Mouse (Mus musculus) forebrain, embryonic 13.5 days (tissue): ENCODE measurements around the gene Ppfia1. TPM values are rescaled to one million over a fixed set of nuclear protein-coding genes. Genes with fewer than 3 reads are reported as not detected.

ENCODE experiments used
- ATAC-seq: fragments of 200-750 bp; cut with Nextera tagmentation; 2 replicates; pipeline ENCODE4 v1.8.0; 2017
- H3K27ac ChIP-seq: fragments of 300-500 bp; sonication (generic); 2 replicates; pipeline ENCODE4 v1.5.1; 2015; ENCODE audit warnings: inconsistent platforms, mild to moderate bottlenecking, moderate library complexity
- H3K27me3 ChIP-seq: fragments of 300-500 bp; sonication (generic); 2 replicates; pipeline ENCODE4 v1.6.1; 2015; ENCODE audit warnings: mild to moderate bottlenecking, inconsistent platforms
- H3K36me3 ChIP-seq: fragments of 300-500 bp; sonication (generic); 2 replicates; pipeline ENCODE4 v1.6.1; 2015; ENCODE audit warnings: mild to moderate bottlenecking, inconsistent platforms; ENCODE audit not compliant: poor library complexity, severe bottlenecking
- H3K4me1 ChIP-seq: fragments of 300-500 bp; sonication (generic); 2 replicates; pipeline ENCODE4 v1.6.1; 2015; ENCODE audit warnings: inconsistent platforms
- H3K4me2 ChIP-seq: fragments of 300-500 bp; sonication (generic); 2 replicates; pipeline ENCODE4 v1.6.1; 2015; ENCODE audit warnings: inconsistent platforms, mild to moderate bottlenecking, moderate library complexity
- H3K4me3 ChIP-seq: fragments of 300-500 bp; sonication (generic); 2 replicates; pipeline ENCODE4 v1.5.1; 2015; ENCODE audit warnings: mild to moderate bottlenecking, inconsistent platforms
- H3K9ac ChIP-seq: fragments of 300-500 bp; sonication (generic); 2 replicates; pipeline ENCODE4 v1.6.1; 2015; ENCODE audit warnings: mild to moderate bottlenecking, inconsistent platforms
- H3K9me3 ChIP-seq: fragments of 300-500 bp; sonication (generic); replicated peaks from 2 replicates; pipeline ENCODE4 v1.6.1; 2016; ENCODE audit warnings: inconsistent platforms
- WGBS: fragments of 180-500 bp; shearing (Covaris S2); methylation state at CpG from one replicate; pipeline ENCODE4 v1.1.7; 2015; 5-methylcytosine and 5-hydroxymethylcytosine counted together
- polyA plus RNA-seq: library from polyadenylated mRNA; unstranded; fragments of >200 nt; fragmentation: Nextera tagmentation; extraction: Ambion mirVana; gene quantifications from 2 replicates; pipeline ENCODE4 v1.2.1, GENCODE M21; 2015

Gene Ppfia1
- polyA plus RNA-seq: 29.0 and 32.1 TPM in 2 replicates

GRCm38 (mm10) chr7:144553237-144554122 lies at the start of gene Ppfia1:
Gene Ppfia1, minus strand, starts transcription at chr7:144553729.
- Histone ChIP-seq H3K9ac (peak within 1 kb of the TSS; percentile 97), H3K4me1 (peaks cover 33% of the 10 kb centered on the region), H3K36me3 (peaks cover 28% of the 10 kb centered on the region), H3K9me3 (no peaks in the 10 kb centered on the region), H3K27me3 (peaks cover 12% of the 10 kb centered on the region), H3K27ac (peak within 1 kb of the TSS; percentile 35), H3K4me3 (peak within 1 kb of the TSS; percentile 91), H3K4me2 (peak within 1 kb of the TSS; percentile 87)
- peak; percentile 97 for ATAC-seq
- under 1% methylated on average over 97 of the region's 97 CpGs for WGBS

- H3K9me3 ChIP-seq: no peaks in the 10 kb centered on the region
- no peak overlapping the region for H3K4me3 ChIP-seq
- no peaks in the 10 kb centered on the region; the same call in 1 of the 2 replicates for H3K36me3 ChIP-seq
- no peak overlapping the region for H3K27ac ChIP-seq
- peaks cover 3% of the 10 kb centered on the region; the same call in 1 of the 2 replicates for H3K4me1 ChIP-seq
- no peak for ATAC-seq
- no peaks in the 10 kb centered on the region for H3K27me3 ChIP-seq
- H3K4me2 ChIP-seq: no peak overlapping the region
- 24% methylated on average over 6 of the region's 6 CpGs for WGBS
- no peak overlapping the region for H3K9ac ChIP-seq
Observed at GRCm38 (mm10) chr7:144600333-144600900, 46.9 kb upstream of the Ppfia1 start.

GRCm38 (mm10) chr7:144589508-144589907 lies 36.0 kb upstream of the Ppfia1 start:
- 76% methylated on average over 3 of the region's 3 CpGs for WGBS
- ATAC-seq: no peak
- H3K4me1 ChIP-seq: no peaks in the 10 kb centered on the region

GRCm38 (mm10) chr7:144587291-144587690 lies 33.8 kb upstream of the Ppfia1 start:
- 0 out of 2 replicates have a peak, but pooled peaks cover 7% of the 10 kb centered on the region for H3K36me3 ChIP-seq
- peaks cover 16% of the 10 kb centered on the region; the same call in 1 of the 2 replicates for H3K27me3 ChIP-seq
- no peak overlapping the region for H3K27ac ChIP-seq
- 42% methylated on average over 2 of the region's 2 CpGs for WGBS
- H3K4me1 ChIP-seq: peaks cover 12% of the 10 kb centered on the region
- H3K9me3 ChIP-seq: no peaks in the 10 kb centered on the region
- H3K9ac ChIP-seq: no peak overlapping the region
- H3K4me2 ChIP-seq: no peak overlapping the region
- ATAC-seq: no peak
- H3K4me3 ChIP-seq: no peak overlapping the region

More at GRCm38 (mm10) chr7:144589508-144589907, 36.0 kb upstream of the Ppfia1 start:
- peaks cover 13% of the 10 kb centered on the region; the same call in 1 of the 2 replicates for H3K27me3 ChIP-seq
- H3K36me3 ChIP-seq: 0 out of 2 replicates have a peak, but pooled peaks cover 9% of the 10 kb centered on the region
- H3K27ac ChIP-seq: no peak overlapping the region
- no peaks in the 10 kb centered on the region for H3K9me3 ChIP-seq
- no peak overlapping the region for H3K9ac ChIP-seq
- no peak overlapping the region for H3K4me3 ChIP-seq
- H3K4me2 ChIP-seq: no peak overlapping the region

- H3K9ac ChIP-seq: no peak overlapping the region
- 7% methylated on average over 6 of the region's 6 CpGs for WGBS
- peaks cover 16% of the 10 kb centered on the region; the same call in 1 of the 2 replicates for H3K27me3 ChIP-seq
- peaks cover 22% of the 10 kb centered on the region for H3K4me1 ChIP-seq
- H3K4me2 ChIP-seq: no peak overlapping the region
- no peak overlapping the region for H3K27ac ChIP-seq
- no peak for ATAC-seq
- H3K36me3 ChIP-seq: no peaks in the 10 kb centered on the region
- no peak overlapping the region for H3K4me3 ChIP-seq
- no peaks in the 10 kb centered on the region for H3K9me3 ChIP-seq
Observed at GRCm38 (mm10) chr7:144585648-144586047, 32.1 kb upstream of the Ppfia1 start.

- Histone ChIP-seq H3K36me3 (peaks cover 18% of the 10 kb centered on the region), H3K4me2 (no peak overlapping the region), H3K27me3 (peaks cover 16% of the 10 kb centered on the region; the same call in 1 of the 2 replicates), H3K9ac (no peak overlapping the region), H3K27ac (no peak overlapping the region), H3K4me3 (no peak overlapping the region), H3K9me3 (no peaks in the 10 kb centered on the region), H3K4me1 (peaks cover 24% of the 10 kb centered on the region)
- WGBS: 3% methylated on average over 4 of the region's 4 CpGs
- ATAC-seq: no peak
Observed at GRCm38 (mm10) chr7:144583619-144584018, 30.1 kb upstream of the Ppfia1 start.

GRCm38 (mm10) chr7:144582284-144582980 lies 28.9 kb upstream of the Ppfia1 start, which contains the start of gene Fadd:
Gene Fadd, minus strand, starts transcription at chr7:144582463.
- Histone ChIP-seq H3K4me3 (peak within 1 kb of the TSS; percentile 64), H3K4me2 (peak within 1 kb of the TSS; percentile 77), H3K9me3 (no peaks in the 10 kb centered on the region), H3K27ac (peak within 1 kb of the TSS; percentile 87), H3K4me1 (peaks cover 24% of the 10 kb centered on the region), H3K36me3 (peaks cover 26% of the 10 kb centered on the region), H3K27me3 (peaks cover 16% of the 10 kb centered on the region; the same call in 1 of the 2 replicates), H3K9ac (peak within 1 kb of the TSS; percentile 85)
- WGBS: 2% methylated on average over 34 of the region's 34 CpGs
- ATAC-seq: peak; percentile 93

GRCm38 (mm10) chr7:144581559-144582283 lies 28.2 kb upstream of the Ppfia1 start:
- under 1% methylated on average over 43 of the region's 43 CpGs for WGBS
- H3K36me3 ChIP-seq: peaks cover 26% of the 10 kb centered on the region
- peaks cover 24% of the 10 kb centered on the region for H3K4me1 ChIP-seq
- H3K27me3 ChIP-seq: peaks cover 13% of the 10 kb centered on the region; the same call in 1 of the 2 replicates
- peak overlapping the region; percentile 85 for H3K9ac ChIP-seq
- no peaks in the 10 kb centered on the region for H3K9me3 ChIP-seq
- peak overlapping the region; percentile 87 for H3K27ac ChIP-seq
- peak overlapping the region; percentile 64 for H3K4me3 ChIP-seq
- ATAC-seq: peak; percentile 84
- peak overlapping the region; percentile 77 for H3K4me2 ChIP-seq

- H3K4me1 ChIP-seq: peaks cover 18% of the 10 kb centered on the region
- H3K4me3 ChIP-seq: no peak overlapping the region
- no peak overlapping the region for H3K9ac ChIP-seq
- H3K36me3 ChIP-seq: peaks cover 26% of the 10 kb centered on the region
- WGBS: 94% methylated on average over 5 of the region's 5 CpGs
- H3K4me2 ChIP-seq: no peak overlapping the region
- H3K27ac ChIP-seq: no peak overlapping the region
- H3K27me3 ChIP-seq: no peaks in the 10 kb centered on the region
- no peak for ATAC-seq
- H3K9me3 ChIP-seq: no peaks in the 10 kb centered on the region
Observed at GRCm38 (mm10) chr7:144577876-144578275, 24.3 kb upstream of the Ppfia1 start.

- H3K9me3 ChIP-seq: no peaks in the 10 kb centered on the region
- H3K9ac ChIP-seq: no peak overlapping the region
- no peaks in the 10 kb centered on the region for H3K36me3 ChIP-seq
- no peak overlapping the region for H3K4me2 ChIP-seq
- H3K27ac ChIP-seq: no peak overlapping the region
- ATAC-seq: no peak
- no peak overlapping the region for H3K4me3 ChIP-seq
- H3K27me3 ChIP-seq: no peaks in the 10 kb centered on the region
- H3K4me1 ChIP-seq: no peaks in the 10 kb centered on the region
- 85% methylated on average over 5 of the region's 5 CpGs for WGBS
Observed at GRCm38 (mm10) chr7:144572234-144572633, 18.7 kb upstream of the Ppfia1 start.

GRCm38 (mm10) chr7:144571598-144571997 lies 18.1 kb upstream of the Ppfia1 start:
- H3K27me3 ChIP-seq: no peaks in the 10 kb centered on the region
- no peaks in the 10 kb centered on the region for H3K4me1 ChIP-seq
- H3K4me3 ChIP-seq: no peak overlapping the region
- H3K27ac ChIP-seq: no peak overlapping the region
- no peak overlapping the region for H3K9ac ChIP-seq
- no peak for ATAC-seq
- H3K4me2 ChIP-seq: no peak overlapping the region
- no peaks in the 10 kb centered on the region for H3K36me3 ChIP-seq
- H3K9me3 ChIP-seq: no peaks in the 10 kb centered on the region
